Mouse (Mus musculus): ENCODE data around the gene Mrm1.

The Mrm1 gene

DNA sequence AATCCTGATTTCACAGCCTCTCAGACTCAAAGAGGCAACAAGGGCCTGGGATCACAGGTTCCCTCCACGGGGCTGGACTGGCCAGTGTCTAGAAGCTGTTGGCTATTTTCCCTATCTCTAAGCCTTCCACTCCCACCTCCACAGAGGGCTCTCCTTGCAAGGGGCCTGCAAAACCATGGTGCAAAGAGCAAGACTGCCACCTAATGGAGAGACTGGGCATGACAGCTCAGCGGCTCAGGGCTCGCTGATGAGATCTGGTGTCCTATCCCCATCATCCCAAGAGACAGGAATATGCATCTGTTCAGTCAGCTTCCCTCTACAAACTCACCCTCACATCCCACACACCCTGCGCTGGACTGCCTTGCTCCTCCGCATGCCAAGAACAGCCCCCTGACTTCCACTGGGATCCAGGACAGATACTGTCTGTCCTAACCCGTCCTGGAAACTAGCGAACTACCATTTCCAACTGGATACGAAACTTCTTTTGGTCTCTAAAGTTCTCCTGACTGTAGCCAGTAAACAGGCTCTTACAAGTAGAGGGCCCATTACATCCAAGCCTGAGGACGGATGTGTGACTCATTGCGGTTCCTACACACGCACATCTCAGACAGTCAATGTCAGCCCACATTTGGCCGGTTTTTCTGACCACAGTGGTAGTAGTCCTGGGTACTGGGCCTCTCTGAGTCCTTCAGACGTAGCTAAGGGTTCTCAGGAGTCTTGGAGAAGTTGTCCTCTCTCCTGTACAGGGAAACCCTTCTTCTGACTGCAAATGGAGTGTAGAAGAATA is 5.4 kb downstream of the Mrm1 start:
- DNase-seq = peak; percentile 79

DNA sequence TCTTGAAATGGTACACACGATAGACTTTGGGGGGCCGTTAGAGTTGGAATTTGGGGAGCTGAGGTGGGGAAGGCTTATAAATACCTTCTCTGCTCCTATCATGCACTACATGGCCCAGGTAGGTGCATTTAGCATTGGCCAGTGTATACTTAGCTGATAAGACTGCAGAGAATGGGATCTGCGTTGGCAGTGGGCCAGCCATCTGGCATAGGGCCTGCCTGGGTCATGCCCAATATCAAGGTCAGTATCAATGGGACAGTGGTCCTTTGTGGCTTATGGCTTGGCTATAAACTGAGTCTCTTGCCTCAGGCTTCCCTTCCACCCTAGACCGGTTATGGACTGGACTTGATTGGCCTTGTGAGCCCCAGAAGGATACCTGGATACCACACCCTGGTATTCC is 14.9 kb downstream of the Mrm1 start:
- no peak for DNase-seq

DNA sequence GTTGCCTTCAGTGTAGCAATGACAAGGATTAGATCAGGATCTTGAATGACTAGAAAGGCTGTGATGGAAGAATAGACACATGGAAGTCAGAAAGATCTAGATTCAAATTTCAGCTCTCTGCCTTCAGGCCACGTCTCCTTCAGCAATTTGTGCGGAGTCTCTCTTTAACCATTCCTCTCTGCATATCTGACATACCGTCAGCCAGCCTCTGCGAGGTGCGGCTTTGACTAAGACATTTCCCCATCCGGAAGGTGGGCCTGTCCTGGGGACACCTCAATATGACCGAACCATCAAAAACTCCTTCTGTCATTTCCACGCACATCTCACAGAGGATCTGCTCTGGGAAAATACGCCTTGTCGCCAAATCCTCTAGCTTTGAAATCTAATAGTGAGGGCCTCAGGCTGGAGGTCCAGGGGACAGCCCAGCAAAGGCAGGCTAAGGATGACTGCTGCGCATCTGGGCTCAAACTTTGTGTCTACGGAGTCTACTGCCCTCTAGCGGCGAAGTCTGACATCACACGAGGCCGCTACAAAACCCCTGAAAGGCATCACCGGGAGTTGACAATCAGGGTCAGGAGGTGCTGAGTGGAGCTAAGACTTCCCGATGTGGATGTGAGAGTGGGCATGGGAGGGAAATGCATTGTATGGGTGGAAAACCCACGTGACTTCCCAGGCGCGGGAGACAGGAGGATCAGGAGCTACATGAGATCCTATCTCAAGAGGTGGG is 21.5 kb downstream of the Mrm1 start:
- peak; percentile 77 for DNase-seq

DNA sequence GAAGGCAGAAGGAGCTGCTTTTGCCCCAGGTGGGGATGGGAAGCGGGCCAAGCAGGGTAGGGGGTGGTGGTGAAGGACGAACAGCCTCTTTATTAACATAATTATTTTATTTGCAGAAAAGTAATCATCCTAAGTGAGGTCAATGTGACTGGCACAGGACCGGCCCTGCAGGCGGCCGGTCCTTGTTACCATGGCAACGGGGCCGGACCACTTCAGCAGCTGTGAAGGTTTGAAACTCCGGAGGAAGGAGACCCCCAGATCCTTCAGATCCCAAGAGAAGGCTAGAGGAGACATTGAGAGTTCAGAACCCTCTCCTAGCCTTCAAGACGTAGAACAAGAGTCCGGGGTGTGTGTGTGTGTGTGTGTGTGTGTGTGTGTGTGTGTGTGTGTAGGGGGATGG is 22.3 kb downstream of the Mrm1 start:
- DNase-seq = no peak

DNA sequence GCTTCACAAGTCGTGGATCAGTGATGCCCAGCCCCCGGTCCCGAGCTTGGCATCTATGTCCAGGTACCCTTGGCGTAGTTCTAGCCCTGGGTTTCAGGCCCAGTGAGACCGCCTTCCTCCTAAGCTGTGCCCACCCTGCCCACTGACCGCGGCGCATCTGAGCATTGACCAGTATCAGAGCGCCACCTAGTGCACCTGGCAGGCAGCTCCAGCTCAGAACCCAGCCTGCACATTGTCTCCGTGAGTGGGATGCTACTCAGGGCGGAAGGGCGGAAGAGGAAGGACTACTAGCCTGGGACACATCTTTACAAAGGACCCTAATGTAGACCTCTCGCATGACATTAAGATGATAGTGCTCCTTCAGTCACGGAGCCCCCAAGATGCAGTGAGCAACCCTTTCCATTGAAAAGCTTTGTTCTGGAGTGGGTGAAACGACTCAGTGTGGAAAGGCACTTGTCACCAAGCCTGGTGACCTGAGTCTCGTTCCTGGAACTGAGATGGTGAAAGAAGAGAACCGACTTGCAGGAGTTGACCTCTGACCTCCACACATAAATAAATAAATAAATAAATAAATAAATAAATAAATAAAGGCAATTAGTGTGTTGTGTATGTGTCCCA is 24.7 kb downstream of the Mrm1 start:
- DNase-seq = peak; percentile 83

GRCm38 (mm10) chr11:84793545-84793944 is 25.8 kb downstream of the Mrm1 start:
- no peak for DNase-seq

DNA sequence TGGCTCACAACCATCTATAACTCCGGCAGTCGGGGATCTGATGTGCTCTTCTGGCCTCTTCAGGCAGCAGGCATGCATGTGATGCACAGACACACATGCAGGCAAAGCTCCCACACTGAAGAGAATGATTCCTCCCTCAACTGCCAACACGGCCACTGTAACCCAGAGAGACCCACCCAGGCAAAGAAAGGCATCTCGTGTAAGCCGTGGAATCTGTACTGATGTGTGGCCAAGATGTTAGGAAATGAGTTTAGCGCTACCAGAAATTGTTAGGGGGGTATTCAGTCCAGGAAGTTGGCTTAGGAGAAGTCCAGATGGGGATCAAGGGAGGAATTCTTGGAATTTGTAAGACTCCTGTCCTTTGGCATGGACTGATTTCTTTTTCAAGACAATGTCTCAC is 28.9 kb downstream of the Mrm1 start:
- no peak for DNase-seq

- no peak for DNase-seq
Observed at GRCm38 (mm10) chr11:84780143-84780870, 39.0 kb downstream of the Mrm1 start.

GRCm38 (mm10) chr11:84775560-84775959 is 43.8 kb downstream of the Mrm1 start:
- DNase-seq = no peak

DNA sequence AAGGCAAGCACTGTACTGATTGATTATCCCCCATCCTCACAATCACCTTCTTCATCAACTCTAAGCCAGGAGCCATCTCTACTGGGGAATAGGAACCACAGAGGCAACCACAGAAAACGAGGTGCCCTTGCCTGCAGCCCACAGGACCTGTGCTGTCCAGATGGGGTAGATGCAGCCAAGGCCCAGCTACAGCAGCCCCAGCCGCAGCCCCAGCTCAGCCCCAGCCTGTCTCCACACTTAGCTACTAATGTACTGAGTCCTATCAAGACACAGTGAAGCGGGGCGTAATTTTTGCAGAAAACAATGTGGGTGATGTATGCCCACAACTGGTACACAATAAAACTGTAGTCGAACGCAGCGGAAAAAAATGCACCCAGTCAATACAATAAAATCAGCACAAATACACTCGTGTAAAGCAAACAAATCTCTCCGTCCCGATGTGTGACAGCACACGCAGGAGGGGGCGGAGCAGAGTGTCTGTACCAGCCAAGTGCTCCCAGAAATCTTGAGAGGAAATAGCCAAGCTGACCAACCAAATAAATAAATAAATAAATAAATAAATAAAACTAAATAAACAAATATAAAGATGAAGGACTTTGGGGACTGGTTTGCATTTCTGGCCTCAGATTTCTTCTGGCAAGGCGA is 44.3 kb downstream of the Mrm1 start:
- no peak for DNase-seq

GRCm38 (mm10) chr11:84767898-84768297 is 51.4 kb downstream of the Mrm1 start:
- DNase-seq = no peak

DNA sequence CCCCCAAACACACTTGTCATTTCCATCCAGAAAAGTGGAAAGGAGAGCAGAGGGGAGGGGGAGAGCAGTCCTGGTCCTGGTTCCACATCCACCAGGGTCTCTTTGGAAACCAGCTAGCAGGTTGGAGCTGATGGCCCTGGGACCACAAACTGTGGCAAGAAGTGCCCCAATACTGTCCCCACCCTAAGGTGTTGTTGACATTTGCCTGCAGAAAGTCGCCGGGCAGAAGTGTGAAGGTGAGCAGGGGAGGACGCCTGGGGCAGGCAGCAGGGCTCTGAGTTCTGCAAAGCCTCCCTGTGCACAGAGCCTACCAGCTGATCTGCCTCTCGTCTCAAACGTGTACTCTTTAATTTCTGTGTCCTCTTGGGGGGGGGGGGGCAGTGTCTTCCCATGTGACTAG is 54.2 kb downstream of the Mrm1 start:
- no peak for DNase-seq

GRCm38 (mm10) chr11:84764527-84764961 is 54.8 kb downstream of the Mrm1 start:
- no peak for DNase-seq

DNA sequence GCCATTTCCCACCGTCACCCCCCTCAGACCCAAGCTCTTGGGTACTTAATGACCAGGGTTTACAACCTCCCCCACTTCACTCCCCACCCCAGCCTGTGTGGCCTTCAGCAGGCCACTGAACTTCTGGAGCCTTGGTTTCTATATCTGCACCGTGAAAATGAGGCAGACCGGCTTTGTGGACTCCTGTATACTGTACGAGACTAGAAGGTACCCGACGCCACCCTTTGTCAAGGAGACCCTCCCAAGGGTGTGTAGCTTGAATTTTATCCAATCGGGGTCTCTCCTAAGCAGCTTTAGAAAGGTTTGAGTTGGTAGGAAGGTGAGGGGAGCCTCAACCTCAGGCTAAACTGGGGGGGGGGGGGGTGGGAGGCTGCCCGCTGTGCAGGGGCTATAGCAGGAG is 55.2 kb downstream of the Mrm1 start:
- DNase-seq = no peak
